Mouse (Mus musculus) CD4-positive helper T cell, adult 2 months (primary cell): Measurements from ENCODE around the gene Rbm20.
"Not testable (repeated sequence)": the region's sequence is repeated elsewhere in the genome, so short reads cannot be mapped to it uniquely, and the experiment has no call there.

Experiments used
- DNase-seq: peaks from one replicate; pipeline ENCODE4 v3.0.0-alpha.2; 2012; ENCODE audit warnings: low read depth, missing footprints, low spot score

The Rbm20 gene

DNA sequence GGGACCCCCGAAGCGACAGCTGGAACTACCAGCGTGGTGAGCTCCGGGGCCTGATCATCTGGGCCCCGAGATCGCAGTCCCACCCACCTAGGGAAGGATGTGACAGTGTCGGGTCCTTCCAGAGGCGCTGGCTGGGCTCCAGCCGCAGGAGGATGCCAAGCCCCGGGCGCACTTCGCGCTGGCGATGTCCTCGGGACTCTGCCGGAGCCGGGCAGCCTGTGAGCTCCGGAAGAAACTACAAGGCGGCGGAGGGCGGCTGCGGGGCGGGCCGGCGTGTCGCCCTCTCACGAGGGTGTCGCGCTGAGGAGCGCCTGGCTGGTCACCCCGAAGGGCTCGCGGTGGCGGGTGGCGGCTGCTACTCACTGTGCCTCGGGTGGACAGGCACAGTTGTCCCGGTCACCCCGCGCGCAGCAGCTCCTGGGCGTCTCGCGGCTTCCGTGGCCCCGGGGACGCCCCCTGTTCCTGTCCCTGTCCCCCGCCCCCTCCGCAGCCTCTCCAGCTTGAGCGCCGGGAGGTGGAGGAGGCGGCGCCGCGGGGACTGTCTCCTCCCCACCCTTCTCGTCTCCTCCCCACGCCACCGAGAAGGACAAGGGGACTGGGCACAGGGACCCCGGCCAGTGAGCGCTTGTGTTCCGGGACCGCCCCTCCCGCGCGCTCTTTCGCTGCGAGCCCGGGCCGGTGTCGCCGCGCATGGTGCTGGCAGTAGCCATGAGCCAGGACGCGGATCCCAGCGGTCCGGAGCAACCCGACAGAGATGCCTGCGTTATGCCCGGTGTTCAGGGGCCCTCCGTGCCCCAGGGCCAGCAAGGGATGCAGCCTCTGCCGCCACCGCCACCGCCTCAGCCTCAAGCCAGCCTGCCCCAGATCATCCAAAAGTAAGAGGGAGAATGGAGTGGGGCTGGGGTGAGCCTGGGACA is at the start of gene Rbm20:
Rbm20 (plus strand) TSS at position 589 of the 917 bp plus-strand sequence.
- peak; percentile 13 for DNase-seq

DNA sequence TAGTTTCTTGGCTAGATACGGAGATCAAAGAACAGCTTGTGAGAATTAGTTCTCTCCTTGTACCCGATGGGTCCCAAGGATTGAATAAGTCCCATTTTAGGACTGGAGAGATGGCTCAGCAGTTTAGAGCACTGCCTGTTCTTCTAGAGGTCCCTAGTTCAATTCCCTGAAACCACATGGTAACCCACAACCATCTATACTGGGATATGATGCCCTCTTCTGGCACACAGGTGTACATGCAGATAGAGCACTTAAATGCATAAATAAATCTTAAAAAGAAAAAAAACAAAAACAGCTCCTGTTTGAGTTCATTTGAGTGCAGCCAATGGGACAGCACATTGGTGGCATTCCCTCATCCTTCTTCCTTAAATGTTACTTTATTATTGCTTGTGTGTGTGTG is 39.1 kb upstream of the Rbm20 start:
- DNase-seq: peak; percentile 53

DNA sequence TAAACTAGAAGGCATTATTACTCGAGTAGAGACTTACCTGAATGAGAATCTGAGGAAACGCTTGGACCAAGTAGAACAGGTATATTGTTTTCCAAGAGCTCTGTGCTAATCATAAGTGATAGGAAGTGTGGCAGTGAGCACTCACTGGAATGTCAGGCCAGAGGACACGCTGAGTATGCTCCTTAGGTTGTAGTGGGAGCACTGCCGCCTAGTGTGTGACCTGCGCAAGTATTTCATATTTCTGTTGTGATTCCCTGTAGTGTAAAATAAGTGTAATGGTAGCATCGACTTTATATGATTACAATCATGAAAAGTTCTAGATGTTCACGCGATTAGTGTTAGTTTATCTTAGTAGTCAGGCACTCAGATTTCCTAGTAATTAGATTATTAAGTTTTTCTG is 38.4 kb upstream of the Rbm20 start:
- DNase-seq: no peak

DNA sequence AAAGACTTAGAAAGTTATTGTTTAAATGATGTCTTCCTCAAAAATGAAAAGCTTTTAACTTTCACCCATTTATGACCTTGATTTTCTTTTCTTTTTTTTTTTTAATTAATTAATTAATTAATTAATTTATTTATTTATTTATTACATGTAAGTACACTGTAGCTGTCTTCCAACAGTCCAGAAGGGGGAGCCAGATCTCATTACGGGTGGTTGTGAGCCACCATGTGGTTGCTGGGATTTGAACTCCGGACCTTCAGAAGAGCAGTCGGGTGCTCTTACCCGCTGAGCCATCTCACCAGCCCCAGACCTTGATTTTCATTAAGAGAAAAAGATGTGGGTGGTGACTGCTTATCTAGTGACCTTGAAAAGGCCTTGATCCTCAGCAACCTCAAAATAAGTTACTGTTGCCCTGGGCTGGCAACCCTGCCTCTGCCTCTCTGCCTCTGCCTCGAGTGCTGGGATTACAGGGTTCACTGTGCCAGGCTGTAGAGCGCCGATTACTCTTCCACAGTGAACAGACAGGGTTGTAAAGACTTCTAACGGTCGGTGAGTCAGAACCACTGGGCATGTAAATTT is 33.0 kb upstream of the Rbm20 start:
- peak; percentile 18 for DNase-seq

DNA sequence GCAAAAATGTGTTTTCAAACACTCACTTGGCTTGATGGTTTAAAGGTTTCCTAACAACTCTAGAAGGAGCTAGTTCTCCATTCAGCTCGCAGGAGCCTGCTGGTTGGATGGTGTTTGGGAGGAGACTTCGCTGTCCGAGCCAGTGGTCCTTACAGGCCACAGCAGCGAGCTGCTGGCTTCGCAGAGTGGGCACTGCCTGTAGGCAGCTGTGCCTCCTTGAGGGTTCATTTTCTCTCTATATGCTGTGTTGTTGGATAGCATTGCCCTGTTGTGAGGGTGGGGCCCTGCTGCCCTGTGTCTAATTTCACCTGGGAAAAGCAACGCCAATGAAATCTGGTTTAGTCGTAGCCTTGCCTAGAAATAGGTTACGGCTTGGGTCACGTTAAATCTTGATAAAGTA is 29.8 kb upstream of the Rbm20 start:
- DNase-seq: no peak

DNA sequence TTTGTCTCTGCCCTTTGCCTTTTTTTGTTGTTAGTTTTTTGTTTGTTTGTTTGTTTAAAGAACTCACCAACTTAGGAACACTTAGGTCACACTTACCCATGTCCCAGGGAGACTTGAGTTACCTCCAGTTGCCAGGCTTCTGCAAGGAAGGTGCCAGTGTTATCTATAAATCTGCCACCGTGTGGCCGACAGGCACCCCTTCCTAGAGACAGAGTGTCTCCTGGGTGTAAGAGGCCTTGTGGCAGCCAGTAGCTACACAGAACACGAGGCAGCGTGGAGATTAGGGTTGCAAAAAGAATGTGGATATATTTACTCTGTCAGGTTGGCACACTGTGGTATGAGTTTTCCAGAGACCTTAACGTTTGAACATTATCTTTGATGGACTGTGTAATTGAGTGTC is 29.1 kb upstream of the Rbm20 start:
- DNase-seq: no peak

DNA sequence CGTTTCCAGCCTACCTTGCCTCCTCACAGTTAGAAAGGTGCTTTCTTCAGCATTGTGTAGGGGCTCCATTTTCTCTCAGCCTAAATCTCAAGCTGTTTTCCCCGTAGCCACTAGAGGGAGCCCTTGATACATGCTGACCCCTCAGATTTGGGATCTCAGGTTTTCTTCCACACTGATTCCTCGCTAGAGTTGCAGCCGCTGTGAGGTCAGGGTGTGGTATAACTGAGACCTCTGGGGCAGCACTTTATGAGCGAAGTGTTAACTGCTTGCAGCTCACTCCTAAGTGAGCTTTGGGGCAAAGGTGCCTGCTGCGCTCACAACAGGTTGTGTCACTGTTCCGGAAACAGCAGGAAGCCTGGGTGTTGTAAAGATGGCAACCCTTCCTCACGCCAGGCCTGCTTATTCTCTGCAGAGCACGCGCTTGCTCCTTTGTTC is 28.3 kb upstream of the Rbm20 start:
- peak; percentile 55 for DNase-seq

DNA sequence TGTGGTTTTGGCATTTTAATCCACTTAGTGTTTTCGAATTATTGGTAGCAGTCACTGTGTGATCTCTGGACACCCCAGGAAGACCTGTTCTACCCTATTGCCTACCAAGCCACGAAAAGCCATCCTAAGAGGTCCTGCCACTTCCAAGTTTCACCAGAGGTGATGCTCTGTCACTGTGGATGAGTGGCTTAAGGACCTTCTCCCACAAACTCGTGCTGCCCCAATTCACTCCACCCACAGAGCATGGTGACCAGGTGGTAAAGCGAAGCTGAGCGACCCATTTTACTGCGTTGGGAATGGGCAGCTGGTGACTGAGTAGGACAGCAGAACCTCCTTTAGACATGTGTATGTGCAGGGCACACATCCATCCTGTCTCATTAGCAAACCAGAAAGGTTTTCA is 27.7 kb upstream of the Rbm20 start:
- DNase-seq: no peak

DNA sequence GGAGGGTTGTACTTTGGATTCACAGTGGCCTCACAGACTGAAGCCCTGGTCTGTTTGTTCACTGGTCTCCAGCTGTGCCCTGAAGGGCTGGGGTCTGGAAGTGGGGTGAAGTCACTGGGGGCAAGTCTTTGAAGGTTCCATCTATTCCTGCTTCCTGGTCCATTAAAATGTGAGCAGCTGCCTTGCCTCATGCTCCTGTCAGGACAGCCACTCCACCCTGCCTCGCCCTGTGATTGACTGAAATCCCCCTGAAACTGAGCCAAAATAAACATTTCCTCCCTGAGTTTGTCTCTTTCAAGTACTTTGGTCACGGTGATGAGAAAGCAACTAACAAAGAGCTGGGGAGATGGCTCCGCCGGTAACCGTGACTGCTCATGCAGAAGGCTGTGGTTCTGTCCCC is 27.3 kb upstream of the Rbm20 start:
- DNase-seq: no peak

DNA sequence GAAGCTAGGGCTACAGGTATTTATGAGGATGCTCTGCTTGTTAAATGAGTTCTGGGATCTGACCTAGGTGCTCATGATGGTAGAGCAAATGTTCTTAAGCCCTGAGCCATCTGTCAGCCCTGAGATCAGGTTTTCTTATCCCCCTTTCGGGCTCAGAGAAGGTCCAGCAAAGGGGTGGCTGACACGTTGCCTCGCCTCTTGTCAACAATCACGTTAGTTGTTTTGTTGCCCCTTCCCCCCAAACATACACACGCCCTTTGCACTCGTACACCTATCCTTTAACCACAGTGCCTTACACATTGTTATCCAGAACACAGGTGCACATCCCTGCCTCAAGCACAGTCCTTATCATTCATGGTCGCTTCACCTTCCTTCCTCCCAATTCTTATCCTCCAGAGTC is 26.2 kb upstream of the Rbm20 start:
- DNase-seq: no peak

DNA sequence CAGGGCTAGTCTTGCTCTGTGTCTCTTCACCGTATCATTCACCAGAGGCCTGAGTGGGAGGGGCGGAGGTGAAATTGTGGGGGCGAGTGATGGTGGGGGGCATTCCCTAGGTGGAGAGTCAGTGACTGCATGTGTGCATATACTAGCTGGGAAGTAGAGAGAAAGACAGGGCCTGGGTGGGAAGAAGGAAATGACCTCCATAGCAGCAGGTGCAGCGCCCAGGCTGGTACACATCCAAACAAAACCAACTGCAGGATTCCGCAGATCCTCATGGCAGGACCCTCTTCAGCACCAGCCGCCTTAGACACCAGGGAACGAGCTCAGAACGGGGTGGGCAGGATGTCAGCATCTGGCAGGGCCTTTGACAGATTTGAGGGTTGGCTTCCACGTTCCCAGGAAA is 24.8 kb upstream of the Rbm20 start:
- no peak for DNase-seq

DNA sequence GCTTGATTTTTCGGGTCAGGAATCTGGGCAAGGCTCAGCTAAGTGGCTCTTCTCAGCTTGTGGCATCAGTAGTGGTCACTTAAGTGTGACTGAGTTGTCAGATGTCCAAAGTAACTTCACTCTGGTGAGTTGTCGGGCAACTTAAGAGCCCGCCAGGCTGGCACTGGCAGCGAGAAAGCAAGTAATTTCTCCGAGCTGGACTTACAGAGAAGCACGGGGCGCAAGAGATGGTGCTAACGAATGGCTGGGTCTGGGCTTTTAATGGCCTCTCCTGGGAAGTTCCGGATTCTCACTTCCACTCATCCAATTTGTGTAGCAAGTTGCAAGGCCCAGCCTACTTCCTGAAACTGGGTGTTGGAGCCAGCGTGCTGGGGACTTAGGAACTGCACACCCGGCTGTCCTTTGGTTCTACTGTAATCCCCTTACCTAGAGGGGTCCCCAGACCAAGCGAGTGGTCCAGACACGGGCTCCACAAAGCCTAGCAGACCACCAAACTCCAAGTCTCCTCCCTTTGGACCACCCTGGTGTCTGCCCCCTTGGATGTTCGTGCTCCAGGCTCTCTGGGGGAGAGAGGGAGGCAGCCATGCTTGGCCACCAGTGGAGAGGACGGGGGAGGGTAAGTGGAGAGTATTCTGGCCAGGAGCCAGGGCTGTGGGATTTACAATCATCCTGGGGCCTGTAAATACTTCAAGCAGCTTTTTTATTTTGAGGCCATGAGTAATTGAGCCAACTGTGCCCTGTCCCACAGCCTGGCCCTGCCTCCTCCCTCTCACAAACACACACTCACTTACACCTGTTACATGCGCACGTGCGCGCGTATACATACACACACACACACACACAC is 23.3 kb upstream of the Rbm20 start:
- no peak for DNase-seq

DNA sequence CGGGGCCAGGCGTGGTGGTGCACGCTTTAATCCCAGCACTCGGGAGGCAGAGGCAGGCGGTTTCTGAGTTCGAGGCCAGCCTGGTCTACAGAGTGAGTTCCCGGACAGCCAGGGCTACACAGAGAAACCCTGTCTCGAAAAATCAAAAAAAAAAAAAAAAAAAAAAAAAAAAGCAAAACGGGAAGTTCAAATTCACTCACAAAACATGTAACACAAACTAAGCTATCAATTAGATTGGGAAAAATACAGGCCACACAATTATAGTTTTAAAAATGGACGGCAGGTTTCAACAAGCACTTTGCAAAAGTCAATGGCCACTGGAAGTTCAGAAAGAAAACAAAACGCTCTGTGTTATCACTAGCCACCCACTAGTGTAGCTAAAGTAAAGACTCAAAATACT is 20.7 kb upstream of the Rbm20 start:
- not testable (repeated sequence) for DNase-seq

DNA sequence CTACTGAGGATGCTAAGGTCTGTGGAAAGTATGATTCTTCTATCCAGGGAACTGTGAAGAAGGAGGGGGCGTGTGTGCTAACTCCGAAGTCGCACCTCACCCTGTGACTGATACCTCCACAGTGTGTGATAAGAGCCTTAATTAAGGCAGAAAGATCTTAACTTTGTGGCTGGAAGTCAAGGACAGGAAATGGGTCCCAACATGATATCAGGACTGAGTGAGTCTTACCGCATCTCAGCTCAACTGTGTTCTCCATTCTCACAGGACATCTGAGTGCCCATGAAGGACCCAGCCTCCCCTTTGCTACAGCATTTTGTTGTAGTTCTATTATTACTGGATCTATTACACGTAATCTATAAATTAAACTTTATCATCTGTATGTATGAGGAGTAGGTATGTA is 19.7 kb upstream of the Rbm20 start:
- no peak for DNase-seq

DNA sequence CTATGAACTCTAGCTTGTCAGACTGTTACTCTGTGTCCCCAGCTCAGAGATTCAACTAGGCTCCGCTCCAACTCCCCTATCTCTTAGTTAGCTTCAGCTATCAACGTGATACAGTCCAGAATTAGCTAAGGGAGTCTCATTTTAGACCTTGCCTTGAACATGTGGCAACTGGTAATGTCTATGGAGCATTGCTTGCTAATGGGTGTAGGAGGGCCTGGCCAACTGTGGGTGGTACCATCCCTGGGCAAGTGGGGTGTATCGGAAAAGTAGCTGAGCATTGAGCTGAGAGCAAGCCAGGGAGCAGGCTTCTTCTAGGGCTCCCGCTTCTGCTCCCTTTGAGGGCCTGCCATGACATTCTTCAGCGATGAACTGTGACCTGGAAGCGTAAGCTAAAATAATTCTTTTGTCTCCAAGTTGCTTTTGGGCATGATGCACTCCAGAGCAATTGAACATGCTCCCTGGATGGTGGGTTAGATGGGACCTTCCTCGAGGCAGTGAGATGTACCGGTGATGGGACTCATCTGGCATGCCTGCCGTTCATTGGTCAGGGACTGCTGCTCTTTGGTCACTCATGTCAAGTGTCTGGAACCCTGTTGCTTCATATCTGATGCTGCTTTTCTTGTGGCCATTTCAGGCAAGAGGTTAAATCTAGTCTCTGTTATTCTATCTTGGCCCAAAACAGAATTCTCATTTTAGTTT is 16.2 kb upstream of the Rbm20 start:
- DNase-seq: no peak

DNA sequence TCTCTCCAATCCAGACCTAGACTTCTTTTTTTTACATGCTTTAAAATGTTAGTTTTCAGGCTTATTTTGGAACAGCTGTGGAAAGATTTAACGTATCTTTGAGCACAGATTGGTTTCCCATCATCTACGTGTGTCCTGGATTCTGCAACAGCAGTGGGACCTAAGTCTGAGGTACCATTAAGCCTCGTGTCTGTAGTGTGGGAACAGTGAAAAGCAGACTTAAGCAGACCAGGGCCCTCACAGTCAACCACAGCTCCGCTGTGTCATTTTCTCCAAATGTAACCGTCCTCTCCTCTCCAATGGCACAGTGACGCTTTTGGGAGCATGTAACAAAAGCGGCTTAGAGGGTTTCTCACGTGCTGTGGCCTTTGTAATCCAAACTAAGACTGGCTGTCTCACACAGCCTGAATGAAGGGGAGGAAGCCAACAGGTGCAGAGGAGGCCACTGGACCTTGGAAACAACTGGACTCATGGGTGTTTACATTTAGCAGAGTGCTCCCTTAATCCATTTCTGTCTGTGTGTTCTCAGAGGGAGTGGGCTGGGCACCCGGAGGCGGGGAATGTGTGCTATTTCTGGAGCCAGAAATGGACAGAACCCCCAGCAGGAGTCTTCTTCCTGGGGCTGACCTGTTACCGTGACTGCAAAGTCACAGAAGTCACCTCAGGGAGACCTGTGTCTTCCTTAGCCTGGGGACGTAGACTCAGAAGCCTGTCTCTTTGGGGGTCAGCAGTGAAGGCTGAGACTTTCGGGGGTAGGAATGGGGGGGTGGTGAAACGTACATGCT is 15.0 kb upstream of the Rbm20 start:
- no peak for DNase-seq

DNA sequence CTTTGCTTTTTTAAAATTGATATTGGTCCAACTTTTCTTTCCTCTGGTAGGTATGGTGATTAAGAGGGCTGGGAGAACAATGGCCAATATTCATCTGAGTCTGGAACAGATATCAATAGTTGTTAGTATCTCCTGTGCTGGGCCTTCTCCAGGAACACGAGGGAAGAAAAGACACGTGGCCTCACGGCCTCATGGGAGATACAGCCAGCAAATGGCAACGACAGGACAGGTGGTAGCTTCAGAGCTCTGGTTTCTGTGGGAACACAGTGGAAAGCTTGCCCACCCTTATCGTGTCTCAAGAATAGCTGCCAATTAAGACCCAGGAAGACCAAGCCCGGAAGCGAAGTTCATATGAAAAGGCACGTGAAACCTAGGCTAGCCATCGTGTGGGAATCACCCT is 12.3 kb upstream of the Rbm20 start:
- DNase-seq: no peak

DNA sequence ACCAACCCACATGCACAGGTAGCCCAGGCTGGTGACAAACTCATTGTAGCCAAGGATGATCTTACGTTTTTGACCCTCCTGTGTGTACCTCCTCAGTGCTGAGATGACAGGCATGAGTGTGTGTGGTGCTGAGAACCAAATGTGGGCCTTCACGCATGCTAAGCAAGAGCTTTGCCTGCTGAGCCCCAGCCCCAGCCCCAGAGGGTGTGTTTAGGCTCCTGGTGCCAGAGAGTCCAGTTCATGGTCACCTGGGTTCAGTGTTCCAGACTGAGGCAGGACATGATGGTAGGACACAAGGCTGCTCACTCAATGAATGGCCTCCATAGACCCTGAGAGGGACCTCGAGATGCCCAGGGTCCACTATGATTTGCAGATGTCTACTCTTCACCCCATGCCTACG is 11.7 kb upstream of the Rbm20 start:
- DNase-seq: no peak

DNA sequence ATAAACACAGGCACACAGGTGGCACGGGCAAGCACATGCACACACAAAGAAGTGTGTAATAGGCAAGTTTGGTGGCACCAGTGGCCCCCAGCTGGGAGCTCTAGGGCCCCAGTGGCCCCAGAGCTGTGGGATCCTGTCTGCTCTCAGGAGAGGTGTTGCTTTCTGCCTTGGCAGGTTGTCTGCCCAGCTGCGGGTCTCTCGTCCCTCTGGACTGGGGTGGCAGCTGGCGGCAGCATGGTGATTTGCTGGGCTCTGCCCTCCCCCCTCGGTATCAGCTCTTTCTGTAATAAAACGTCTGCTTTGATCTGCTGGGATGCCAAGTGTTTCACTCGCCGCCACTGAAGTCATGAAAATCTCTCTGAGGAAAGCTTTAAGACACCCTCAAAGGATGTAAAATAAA is 10.4 kb upstream of the Rbm20 start:
- DNase-seq: no peak

DNA sequence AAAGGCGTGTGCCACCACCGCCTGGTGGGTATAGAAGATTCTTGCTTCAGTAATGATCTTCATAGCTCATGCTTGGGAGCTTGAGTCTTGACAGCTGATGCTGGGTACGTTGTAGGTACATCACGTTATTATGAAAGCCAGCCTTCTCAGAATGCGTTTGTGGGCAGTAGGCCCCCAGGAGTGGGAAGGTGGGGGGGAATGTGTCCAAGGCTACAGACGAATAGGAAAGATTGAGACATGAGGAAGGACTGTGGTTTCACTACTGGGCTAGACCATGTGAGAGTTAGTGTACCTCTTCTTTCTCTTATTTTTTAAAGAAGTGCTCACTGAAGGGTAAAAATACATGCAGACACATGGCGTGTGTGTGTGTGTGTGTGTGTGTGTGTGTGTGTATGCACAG is 8.3 kb upstream of the Rbm20 start:
- DNase-seq: no peak

DNA sequence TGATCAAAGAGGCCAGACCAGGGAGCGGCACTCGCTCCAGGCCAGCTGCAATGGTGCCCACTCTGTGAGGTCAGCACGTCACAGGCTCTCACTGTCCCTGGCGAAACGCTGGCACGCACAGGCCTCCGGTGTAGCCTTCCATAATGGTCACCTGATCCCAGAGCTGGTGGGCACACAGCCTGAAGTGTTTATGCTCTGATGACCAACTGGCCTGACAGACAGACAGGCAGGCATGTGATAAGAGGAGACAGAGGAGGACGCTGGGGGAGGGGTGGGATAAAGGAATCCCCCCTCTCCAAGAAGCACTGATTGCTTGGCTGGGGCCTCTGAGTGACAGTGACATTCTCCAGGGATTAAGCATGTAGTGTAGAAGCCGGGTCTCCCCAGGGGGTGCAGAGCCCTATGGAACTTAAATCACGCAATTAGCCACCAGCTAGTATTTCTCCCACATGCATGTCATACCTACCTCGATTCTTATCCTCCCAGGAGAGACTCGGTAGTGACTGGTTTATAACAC is 6.4 kb upstream of the Rbm20 start:
- no peak for DNase-seq
